ENCODE assay signal across 8 mouse cellular contexts in genomic region chr6:148895773-148896506, GRCm38 (mm10). TPM values are rescaled to one million over a fixed set of nuclear protein-coding genes. Genes with fewer than 3 reads are reported as not detected.
A peak's percentile ranks its signal among the peaks of the same experiment; 100 is the strongest.
DNase-seq lines count a peak whose midpoint lies in the region; ATAC-seq and TF ChIP-seq lines count a peak whose summit lies in the region.

Caprin2 (minus strand) TSS chr6:148896237.

- peak within 1 kb of the TSS; percentile 80 to 81 for H3K4me3 ChIP-seq in MEL (ENCODE audit: control insufficient read depth in 1 of 2, insufficient read depth in 1 of 2, low read depth in 2 of 2, low read length in 2 of 2)
- H3K4me3 ChIP-seq in cerebellum, adult 2 months (replicated peaks; ENCODE audit: insufficient read depth, low read depth, low read length): peak within 1 kb of the TSS; percentile 73
- peak within 1 kb of the TSS; percentile 87 for H3K4me3 ChIP-seq in lung, embryonic 16.5 days (ENCODE audit: low read length)

- H3K9me3 ChIP-seq in MEL (replicated peaks; ENCODE audit: insufficient read depth, low read length): no peaks in the 10 kb centered on the region
- H3K9me3 ChIP-seq in lung, embryonic 16.5 days (ENCODE audit: control insufficient read depth, low read length): no peaks in the 10 kb centered on the region

- H3K27me3 ChIP-seq in MEL (ENCODE audit: control insufficient read depth in 1 of 2, insufficient read depth in 2 of 2, low read length in 2 of 2): no peaks in the 10 kb centered on the region
- no peaks in the 10 kb centered on the region for H3K27me3 ChIP-seq in cerebellum, adult 2 months (ENCODE audit: control insufficient read depth, insufficient read depth, low read length)
- no peaks in the 10 kb centered on the region for H3K27me3 ChIP-seq in lung, embryonic 16.5 days (ENCODE audit: control insufficient read depth, insufficient read depth, low read depth, low read length)

- peak; percentile 96 for DNase-seq in MEL (ENCODE audit: low read depth, low spot score)
- peak; percentile 89 to 93 for DNase-seq in cerebellum, adult 2 months
- peak; percentile 97 for DNase-seq in forelimb bud, embryonic 11.5 days (ENCODE audit: low read depth, low spot score)
- peak; percentile 56 for DNase-seq in layer of hippocampus, adult 9-10 months (ENCODE audit: low spot score)
- DNase-seq in ovary, postnatal 10 days (ENCODE audit: low spot score): peak; percentile 89
- DNase-seq in thymus, postnatal 10 days (ENCODE audit: low spot score in 2 of 2): peak; percentile 97

- no peak for TF ChIP-seq RAD21 in MEL (IDR thresholded peaks at IDR 0.05; ENCODE audit: low read depth, low read length)

- peak; percentile 93 to 94 for ATAC-seq in hematopoietic stem cell, adult 5-6 weeks (replicated peaks in 1 of 2; ENCODE audit: insufficient read depth in 1 of 2, low FRiP score in 2 of 2, low TSS enrichment in 1 of 2, low read depth in 1 of 2, poor library complexity in 2 of 2, severe bottlenecking in 2 of 2)
- peak; percentile 98 for ATAC-seq in lung, embryonic 16.5 days (ENCODE audit: low read depth)

- peaks cover 0 to 16% of the 10 kb centered on the region in 2 experiments; a peak in 2 of 4 replicates for H3K36me3 ChIP-seq in MEL (ENCODE audit: control insufficient read depth in 1 of 2, insufficient read depth in 2 of 2, low read length in 2 of 2)
- H3K36me3 ChIP-seq in lung, embryonic 16.5 days (ENCODE audit: control insufficient read depth, insufficient read depth, low read length): no peaks in the 10 kb centered on the region

- peaks cover 3 to 6% of the 10 kb centered on the region in 2 experiments; a peak in 3 of 4 replicates for H3K4me1 ChIP-seq in MEL (ENCODE audit: control insufficient read depth in 1 of 2, insufficient read depth in 2 of 2, low read length in 2 of 2)
- peaks cover 5% of the 10 kb centered on the region; the same call in 1 of the 2 replicates for H3K4me1 ChIP-seq in cerebellum, adult 2 months (ENCODE audit: control insufficient read depth, insufficient read depth, low read length)
- H3K4me1 ChIP-seq in lung, embryonic 16.5 days (replicated peaks; ENCODE audit: control insufficient read depth, insufficient read depth, low read length): peaks cover 6% of the 10 kb centered on the region

- H3K4me2 ChIP-seq in lung, embryonic 16.5 days (ENCODE audit: low read depth, low read length): peak within 1 kb of the TSS; percentile 94

- TF ChIP-seq EP300 in MEL (IDR thresholded peaks at IDR 0.05; ENCODE audit: low read depth in 1 of 2, low read length in 2 of 2): peak in 1 of 2 experiments; percentile 43; a peak in 2 of 4 replicates

- H3K79me2 ChIP-seq in MEL (ENCODE audit: control insufficient read depth, insufficient read depth, low read length, poor library complexity): no peaks in the 10 kb centered on the region; the same call in 1 of the 2 replicates

- TF ChIP-seq POLR2A in MEL (IDR thresholded peaks at IDR 0.05; ENCODE audit: control insufficient read depth in 1 of 2, insufficient read depth in 1 of 2, low read depth in 1 of 2, low read length in 2 of 2, poor library complexity in 1 of 2): peak; percentile 99 to 100
- peak; percentile 91 for TF ChIP-seq POLR2A in cerebellum, adult 2 months (IDR thresholded peaks at IDR 0.05; ENCODE audit: borderline replicate concordance, insufficient read depth, low read length)

- peak within 1 kb of the TSS; percentile 59 for H3K27ac ChIP-seq in MEL (ENCODE audit: control insufficient read depth, low read depth, low read length)
- peak within 1 kb of the TSS; percentile 31 for H3K27ac ChIP-seq in cerebellum, adult 2 months (ENCODE audit: insufficient read depth, low read length)
- H3K27ac ChIP-seq in lung, embryonic 16.5 days (ENCODE audit: low read length): peak within 1 kb of the TSS; percentile 79

- under 1% methylated on average over 64 of the region's 65 CpGs for WGBS in cerebellum, adult 2 months
- under 1% methylated on average over 64 of the region's 65 CpGs for WGBS in lung, embryonic 16.5 days

- peak within 1 kb of the TSS; percentile 77 for H3K9ac ChIP-seq in MEL (ENCODE audit: control insufficient read depth, low read depth, low read length, poor library complexity, severe bottlenecking)
- peak within 1 kb of the TSS; percentile 85 for H3K9ac ChIP-seq in lung, embryonic 16.5 days (ENCODE audit: low read length)

- TF ChIP-seq CTCF in MEL (IDR thresholded peaks at IDR 0.05 in 2 of 3, conservative IDR thresholded peaks at IDR 0.05 in 1 of 3; ENCODE audit: control insufficient read depth in 1 of 3, insufficient read depth in 1 of 3, low read depth in 2 of 3, low read length in 3 of 3, poor library complexity in 1 of 3, severe bottlenecking in 1 of 3): no peak
- peak; percentile 26; the same call in 1 of the 2 replicates for TF ChIP-seq CTCF in cerebellum, adult 2 months (IDR thresholded peaks at IDR 0.05; ENCODE audit: borderline replicate concordance, insufficient read depth, low read depth, low read length)

TF ChIP-seq in MEL, 35 proteins besides CTCF, POLR2A, EP300 and RAD21:
- TF ChIP-seq UBTF (IDR thresholded peaks at IDR 0.05; ENCODE audit: borderline replicate concordance, insufficient read depth, low read depth, low read length): peak; percentile 78; the same call in 1 of the 2 replicates
- TF ChIP-seq MEF2A (IDR thresholded peaks at IDR 0.05; ENCODE audit: extremely low read depth, insufficient replicate concordance, low read depth, low read length, poor library complexity, severe bottlenecking): no peak
- TF ChIP-seq MYC (IDR thresholded peaks at IDR 0.05; ENCODE audit: low read depth, low read length): peak; percentile 63; the same call in 1 of the 2 replicates
- no peak for TF ChIP-seq GATA1 (IDR thresholded peaks at IDR 0.05; ENCODE audit: low read depth, low read length)
- peak; percentile 99 for TF ChIP-seq NELFE (IDR thresholded peaks at IDR 0.05; ENCODE audit: low read depth, low read length)
- TF ChIP-seq TAL1 (IDR thresholded peaks at IDR 0.05; ENCODE audit: low read length): no peak
- TF ChIP-seq MAZ (IDR thresholded peaks at IDR 0.05; ENCODE audit: low read depth, low read length): peak; percentile 75
- no peak; the same call in 1 of the 2 replicates for TF ChIP-seq SMC3 (IDR thresholded peaks at IDR 0.05; ENCODE audit: low read depth, low read length)
- peak; percentile 56; the same call in 1 of the 2 replicates for TF ChIP-seq KAT2A (conservative IDR thresholded peaks at IDR 0.05; ENCODE audit: low read depth, low read length)
- TF ChIP-seq MXI1 (IDR thresholded peaks at IDR 0.05; ENCODE audit: low read depth, low read length): peak; percentile 86
- peak; percentile 97 for TF ChIP-seq TBP (IDR thresholded peaks at IDR 0.05; ENCODE audit: low read depth, low read length)
- peak; percentile 55; the same call in 1 of the 2 replicates for TF ChIP-seq TCF12 (IDR thresholded peaks at IDR 0.05; ENCODE audit: low read depth, low read length)
- peak; percentile 85 for TF ChIP-seq ELF1 (IDR thresholded peaks at IDR 0.05; ENCODE audit: low read depth, low read length)
- no peak for TF ChIP-seq ZC3H11A (IDR thresholded peaks at IDR 0.05; ENCODE audit: low read depth, low read length)
- TF ChIP-seq POLR2AphosphoS5 (IDR thresholded peaks at IDR 0.05; ENCODE audit: borderline replicate concordance, low read depth, low read length): peak; percentile 94
- TF ChIP-seq E2F4 (IDR thresholded peaks at IDR 0.05; ENCODE audit: borderline replicate concordance, low read depth, low read length): 0 out of 2 replicates have a peak, but pooled peaks have one; percentile 59
- no peak for TF ChIP-seq CHD2 (IDR thresholded peaks at IDR 0.05; ENCODE audit: low read length)
- no peak for TF ChIP-seq MAFK (IDR thresholded peaks at IDR 0.05; ENCODE audit: borderline replicate concordance, low read depth, low read length)
- no peak for TF ChIP-seq ETS1 (IDR thresholded peaks at IDR 0.05; ENCODE audit: low read depth, low read length)
- TF ChIP-seq SIN3A (IDR thresholded peaks at IDR 0.05; ENCODE audit: low read length): peak; percentile 54
- peak; percentile 78 for TF ChIP-seq MAX (IDR thresholded peaks at IDR 0.05; ENCODE audit: low read length)
- peak; percentile 45; the same call in 1 of the 2 replicates for TF ChIP-seq RCOR1 (IDR thresholded peaks at IDR 0.05; ENCODE audit: low read depth, low read length)
- TF ChIP-seq POLR2AphosphoS2 (IDR thresholded peaks at IDR 0.05; ENCODE audit: low read length): peak; percentile 97
- TF ChIP-seq NRF1 (IDR thresholded peaks at IDR 0.05; ENCODE audit: insufficient read depth, low read depth, low read length, poor library complexity, severe bottlenecking): peak; percentile 56
- TF ChIP-seq ZNF384 (IDR thresholded peaks at IDR 0.05; ENCODE audit: low read depth, low read length): no peak
- TF ChIP-seq CHD1 (IDR thresholded peaks at IDR 0.05; ENCODE audit: low read depth, low read length): 0 out of 2 replicates have a peak, but pooled peaks have one; percentile 72
- 0 out of 2 replicates have a peak, but pooled peaks have one; percentile 19 for TF ChIP-seq USF1 (IDR thresholded peaks at IDR 0.05; ENCODE audit: low read depth, low read length)
- peak; percentile 99 for TF ChIP-seq ZMIZ1 (IDR thresholded peaks at IDR 0.05; ENCODE audit: low read depth, low read length)
- no peak for TF ChIP-seq MYB (IDR thresholded peaks at IDR 0.05; ENCODE audit: low read depth, low read length)
- TF ChIP-seq ZKSCAN1 (IDR thresholded peaks at IDR 0.05; ENCODE audit: low read depth, low read length): no peak
- peak; percentile 95 for TF ChIP-seq BHLHE40 (IDR thresholded peaks at IDR 0.05; ENCODE audit: borderline replicate concordance, low read depth, low read length)
- no peak; the same call in 1 of the 2 replicates for TF ChIP-seq GABPA (IDR thresholded peaks at IDR 0.05; ENCODE audit: low read depth, low read length)
- TF ChIP-seq HCFC1 (IDR thresholded peaks at IDR 0.05; ENCODE audit: low read depth, low read length): peak; percentile 76
- TF ChIP-seq JUND (IDR thresholded peaks at IDR 0.05; ENCODE audit: low read depth, low read length): no peak
- no peak for TF ChIP-seq USF2 (IDR thresholded peaks at IDR 0.05; ENCODE audit: borderline replicate concordance in 1 of 2, insufficient read depth in 1 of 2, low read depth in 1 of 2, low read length in 2 of 2)
TF ChIP-seq in MEL: peak in this region for 21.

RNA-seq across cellular contexts. Expression of gene Caprin2, which starts in this region (rescaled TPM):
- 4.2 and 5.9 TPM in 2 replicates for total RNA-seq in MEL (2012; rRNA removed)
- 1 to 10 TPM in 1 of 2 experiments, not detected in 1; 6.4 TPM for polyA plus RNA-seq in MEL (2012; ENCODE audit: insufficient read depth in 1 of 2, insufficient read length in 2 of 2, low read depth in 1 of 2, low replicate concordance in 2 of 2, missing spikeins in 1 of 2)
- polyA plus RNA-seq in cerebellum, adult 2 months (2012; rRNA removed): 22.3 and 25.1 TPM in 2 replicates
- total RNA-seq in hematopoietic stem cell, adult 5-6 weeks (2017): 24.8 and 42.6 TPM in 2 replicates
- polyA plus RNA-seq in lung, embryonic 16.5 days (2015; fragmentation: Nextera tagmentation; extraction: Ambion mirVana): 14.9 and 15.2 TPM in 2 replicates

Comparison
In these comparisons a context has a peak if more than half of its experiments do, and no peak if none do; other contexts are left out.
1. Peak in every context shown above with its lines: DNase-seq, ATAC-seq, H3K4me3 ChIP-seq and H3K27ac ChIP-seq.